Mouse (Mus musculus) MEL (cell line): Measurements from ENCODE around the gene Cd37. TPM values are rescaled to one million over a fixed set of nuclear protein-coding genes. Genes with fewer than 3 reads are reported as not detected.

ENCODE experiments used
- DNase-seq: peaks from one replicate; pipeline ENCODE4 v3.0.0; 2011; ENCODE audit warnings: low read depth, low spot score
- H3K27ac ChIP-seq: 2 replicates; pipeline ENCODE4 v1.5.1; 2012; ENCODE audit warnings: low read depth, mild to moderate bottlenecking, control low read depth, low read length, moderate library complexity; ENCODE audit not compliant: control insufficient read depth
- H3K27me3 ChIP-seq, 2 experiments: fragments of 150-350 bp in 1 of 2; sonication (generic) in 1 of 2; 2 replicates each; pipeline ENCODE4 v1.6.1; 2012; ENCODE audit warnings: low read length in 2 of 2, mild to moderate bottlenecking in 2 of 2, improper control_type of control experiment in 1 of 2, moderate library complexity in 1 of 2; ENCODE audit not compliant: insufficient read depth in 2 of 2, control insufficient read depth in 1 of 2
- H3K36me3 ChIP-seq, 2 experiments: 2 replicates each; pipeline ENCODE4 v1.6.1; 2012 to 2014; ENCODE audit warnings: low read length in 2 of 2, improper control_type of control experiment in 1 of 2, inconsistent platforms in 1 of 2, mild to moderate bottlenecking in 1 of 2; ENCODE audit not compliant: insufficient read depth in 2 of 2, control insufficient read depth in 1 of 2
- H3K4me1 ChIP-seq, 2 experiments: fragments of 150-350 bp in 1 of 2; sonication (generic) in 1 of 2; 2 replicates each; pipeline ENCODE4 v1.6.1; 2012; ENCODE audit warnings: low read length in 2 of 2, improper control_type of control experiment in 1 of 2, mild to moderate bottlenecking in 1 of 2; ENCODE audit not compliant: insufficient read depth in 2 of 2, control insufficient read depth in 1 of 2
- H3K4me3 ChIP-seq, 2 experiments: fragments of 150-350 bp in 1 of 2; sonication (generic) in 1 of 2; 2 replicates each; pipeline ENCODE4 v1.5.1; 2012; ENCODE audit warnings: low read depth in 2 of 2, low read length in 2 of 2, mild to moderate bottlenecking in 2 of 2, moderate library complexity in 2 of 2, control low read depth in 1 of 2, improper control_type of control experiment in 1 of 2; ENCODE audit not compliant: control insufficient read depth in 1 of 2, insufficient read depth in 1 of 2
- H3K79me2 ChIP-seq: 2 replicates; pipeline ENCODE4 v1.6.1; 2012; ENCODE audit warnings: mild to moderate bottlenecking, low read length, moderate library complexity; ENCODE audit not compliant: control insufficient read depth, poor library complexity, insufficient read depth
- H3K9ac ChIP-seq: 2 replicates; pipeline ENCODE4 v1.6.1; 2012; ENCODE audit warnings: low read depth, mild to moderate bottlenecking, control low read depth, low read length, moderate library complexity; ENCODE audit not compliant: control insufficient read depth, poor library complexity, severe bottlenecking
- H3K9me3 ChIP-seq: fragments of 150-350 bp; sonication (generic); replicated peaks from 2 replicates; pipeline ENCODE4 v1.6.1; 2012; ENCODE audit warnings: mild to moderate bottlenecking, low read length, improper control_type of control experiment, moderate library complexity; ENCODE audit not compliant: insufficient read depth
- CTCF ChIP-seq, 3 experiments: IDR thresholded peaks in 2 of 3; conservative IDR thresholded peaks in 1 of 3; 2 replicates each; pipeline ENCODE4 v1.5.1; 2011 to 2012; ENCODE audit warnings: low read length in 3 of 3, low read depth in 2 of 3, mild to moderate bottlenecking in 2 of 3, improper control_type of control experiment in 1 of 3, inconsistent platforms in 1 of 3, mixed read lengths in 1 of 3, moderate library complexity in 1 of 3; ENCODE audit not compliant: control insufficient read depth in 1 of 3, insufficient read depth in 1 of 3, poor library complexity in 1 of 3, severe bottlenecking in 1 of 3
- E2F4 ChIP-seq: IDR thresholded peaks from 2 replicates; pipeline ENCODE4 v1.6.1; 2011; ENCODE audit warnings: low read depth, low read length, improper control_type of control experiment, borderline replicate concordance
- ETS1 ChIP-seq: IDR thresholded peaks from 2 replicates; pipeline ENCODE4 v1.6.1; 2012; ENCODE audit warnings: low read depth, mild to moderate bottlenecking, inconsistent platforms, low read length, improper control_type of control experiment, moderate library complexity
- HCFC1 ChIP-seq: IDR thresholded peaks from 2 replicates; pipeline ENCODE4 v1.6.1; 2012; ENCODE audit warnings: low read depth, mild to moderate bottlenecking, inconsistent platforms, low read length, improper control_type of control experiment, moderate library complexity
- JUND ChIP-seq: IDR thresholded peaks from 2 replicates; pipeline ENCODE4 v1.6.1; 2011; ENCODE audit warnings: low read depth, mild to moderate bottlenecking, improper control_type of control experiment, low read length
- MAFK ChIP-seq: IDR thresholded peaks from 2 replicates; pipeline ENCODE4 v1.6.1; 2011; ENCODE audit warnings: low read depth, mild to moderate bottlenecking, low read length, improper control_type of control experiment, borderline replicate concordance
- MAX ChIP-seq: IDR thresholded peaks from 2 replicates; pipeline ENCODE4 v1.6.1; 2011; ENCODE audit warnings: low read length, improper control_type of control experiment
- MAZ ChIP-seq: IDR thresholded peaks from 2 replicates; pipeline ENCODE4 v1.6.1; 2012; ENCODE audit warnings: low read depth, mild to moderate bottlenecking, inconsistent platforms, low read length, improper control_type of control experiment
- MEF2A ChIP-seq: IDR thresholded peaks from 2 replicates; pipeline ENCODE4 v1.6.1; 2014; ENCODE audit warnings: low read depth, mild to moderate bottlenecking, inconsistent platforms, low read length, improper control_type of control experiment; ENCODE audit not compliant: poor library complexity, insufficient replicate concordance, severe bottlenecking; ENCODE audit errors: extremely low read depth
- MXI1 ChIP-seq: IDR thresholded peaks from 2 replicates; pipeline ENCODE4 v1.6.1; 2011; ENCODE audit warnings: mild to moderate bottlenecking, low read depth, low read length, improper control_type of control experiment
- MYC ChIP-seq: IDR thresholded peaks from 2 replicates; pipeline ENCODE4 v1.6.1; 2011; ENCODE audit warnings: low read depth, mild to moderate bottlenecking, low read length, improper control_type of control experiment, moderate library complexity
- NELFE ChIP-seq: IDR thresholded peaks from 2 replicates; pipeline ENCODE4 v1.6.1; 2011; ENCODE audit warnings: low read depth, low read length, improper control_type of control experiment
- NRF1 ChIP-seq: IDR thresholded peaks from 2 replicates; pipeline ENCODE4 v1.6.1; 2014; ENCODE audit warnings: low read depth, mild to moderate bottlenecking, inconsistent platforms, low read length, improper control_type of control experiment, moderate library complexity; ENCODE audit not compliant: poor library complexity, insufficient read depth, severe bottlenecking
- RAD21 ChIP-seq: IDR thresholded peaks from 2 replicates; pipeline ENCODE4 v1.6.1; 2011; ENCODE audit warnings: mild to moderate bottlenecking, low read depth, low read length, improper control_type of control experiment
- RCOR1 ChIP-seq: IDR thresholded peaks from 2 replicates; pipeline ENCODE4 v1.6.1; 2012; ENCODE audit warnings: low read depth, mild to moderate bottlenecking, inconsistent platforms, low read length, improper control_type of control experiment
- SIN3A ChIP-seq: IDR thresholded peaks from 2 replicates; pipeline ENCODE4 v1.6.1; 2012; ENCODE audit warnings: low read length, improper control_type of control experiment, inconsistent platforms
- SMC3 ChIP-seq: IDR thresholded peaks from 2 replicates; pipeline ENCODE4 v1.6.1; 2011; ENCODE audit warnings: low read depth, low read length, improper control_type of control experiment
- TBP ChIP-seq: IDR thresholded peaks from 2 replicates; pipeline ENCODE4 v1.8.0; 2011; ENCODE audit warnings: low read depth, low read length, improper control_type of control experiment
- UBTF ChIP-seq: IDR thresholded peaks from 2 replicates; pipeline ENCODE4 v1.6.1; 2012; ENCODE audit warnings: low read depth, mild to moderate bottlenecking, inconsistent platforms, low read length, improper control_type of control experiment, moderate library complexity, borderline replicate concordance; ENCODE audit not compliant: insufficient read depth
- ZC3H11A ChIP-seq: IDR thresholded peaks from 2 replicates; pipeline ENCODE4 v1.6.1; 2012; ENCODE audit warnings: low read depth, mild to moderate bottlenecking, inconsistent platforms, low read length, improper control_type of control experiment
- ZKSCAN1 ChIP-seq: IDR thresholded peaks from 2 replicates; pipeline ENCODE4 v1.6.1; 2012; ENCODE audit warnings: low read depth, mild to moderate bottlenecking, inconsistent platforms, low read length, improper control_type of control experiment, moderate library complexity
- ZNF384 ChIP-seq: IDR thresholded peaks from 2 replicates; pipeline ENCODE4 v1.6.1; 2012; ENCODE audit warnings: low read depth, mild to moderate bottlenecking, inconsistent platforms, low read length, improper control_type of control experiment
- polyA plus RNA-seq, 2 experiments: library from polyadenylated mRNA; stranded (reverse) in 1 of 2; unstranded in 1 of 2; fragments of >175 nt in 1 of 2; fragments of >200 nt in 1 of 2; gene quantifications; 2 replicates each; pipeline versions ENCODE4 v1.2.1 to v1.2.4; 2012; ENCODE audit warnings: low replicate concordance in 2 of 2, low read depth in 1 of 2; ENCODE audit not compliant: insufficient read length in 2 of 2, insufficient read depth in 1 of 2, missing spikeins in 1 of 2
- total RNA-seq: library from RNA; depleted of rRNA; stranded (reverse); fragments of 300-350 nt; gene quantifications from 2 replicates; pipeline ENCODE4 v1.2.3, GENCODE M21; 2012

Cd37 gene
- total and polyA plus RNA-seq, 3 experiments: 22.4 to 111 TPM; not detected in 1

DNA sequence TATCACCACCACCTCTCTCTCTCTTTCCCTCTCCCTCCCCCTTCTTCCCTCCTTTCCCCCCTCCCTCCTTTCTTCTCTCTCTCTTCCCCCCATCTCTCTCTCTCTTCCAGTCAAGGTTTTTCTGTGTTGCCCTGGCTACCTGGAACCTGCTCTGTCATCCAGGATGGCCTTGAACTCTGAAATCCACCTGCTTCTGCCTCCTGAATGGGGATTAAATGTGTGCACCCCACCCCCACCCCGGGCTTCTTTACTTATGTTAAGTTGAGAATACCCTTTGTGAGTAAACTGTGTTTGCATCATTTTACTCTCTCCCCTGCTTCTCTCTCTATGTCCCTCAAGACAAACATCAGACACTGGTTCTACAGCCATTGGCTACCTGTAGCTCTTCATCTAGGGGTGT is 26.6 kb upstream of the Cd37 start:
- H3K27ac ChIP-seq: no peak overlapping the region
- no peaks in the 10 kb centered on the region for H3K9me3 ChIP-seq
- no peak for TF ChIP-seq ZC3H11A
- TF ChIP-seq RAD21: no peak
- peaks cover 3 to 8% of the 10 kb centered on the region in 2 experiments for H3K27me3 ChIP-seq
- no peaks in the 10 kb centered on the region for H3K79me2 ChIP-seq
- H3K36me3 ChIP-seq: no peaks in the 10 kb centered on the region
- H3K4me3 ChIP-seq: no peak overlapping the region
- H3K4me1 ChIP-seq: no peaks in the 10 kb centered on the region
- no peak overlapping the region for H3K9ac ChIP-seq
- DNase-seq: no peak

DNA sequence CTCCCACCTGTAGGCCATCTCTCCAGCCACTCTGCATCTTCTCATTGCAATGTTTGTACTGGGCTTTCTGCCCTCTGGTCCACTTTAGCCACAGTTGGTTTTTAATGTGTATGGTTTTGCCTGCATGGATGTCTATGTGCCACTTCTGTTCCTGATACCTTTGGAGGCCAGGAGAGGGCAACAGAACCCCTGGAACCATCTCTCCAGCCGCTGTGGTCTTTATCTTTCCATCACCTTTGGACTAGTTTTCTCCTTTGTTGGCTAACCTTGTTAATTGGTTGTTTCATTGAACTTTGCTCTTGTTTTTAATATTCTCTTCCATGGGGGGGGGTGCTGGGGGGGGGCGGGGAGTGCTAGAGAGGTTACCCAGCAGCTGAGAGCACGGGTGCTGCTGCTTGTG is 25.4 kb upstream of the Cd37 start:
- Histone ChIP-seq H3K9ac (no peak overlapping the region), H3K4me1 (no peaks in the 10 kb centered on the region)
- TF ChIP-seq ZC3H11A (no peak), CTCF (IDR thresholded peaks at IDR 0.05 in 2 of 3, conservative IDR thresholded peaks at IDR 0.05 in 1 of 3; ENCODE audit: control insufficient read depth in 1 of 3, insufficient read depth in 1 of 3, low read depth in 2 of 3, low read length in 3 of 3, poor library complexity in 1 of 3, severe bottlenecking in 1 of 3) (peak in 1 of 3 experiments; percentile 8; a peak in 1 of 6 replicates)
- TF ChIP-seq, all 39 proteins: peak for 1
- Histone ChIP-seq H3K36me3 (no peaks in the 10 kb centered on the region), H3K79me2 (no peaks in the 10 kb centered on the region), H3K9me3 (no peaks in the 10 kb centered on the region), H3K4me3 (no peak overlapping the region), H3K27me3 (peaks cover 3 to 11% of the 10 kb centered on the region in 2 experiments), H3K27ac (no peak overlapping the region)
- no peak for DNase-seq

- no peaks in the 10 kb centered on the region for H3K79me2 ChIP-seq
- TF ChIP-seq CTCF (IDR thresholded peaks at IDR 0.05 in 2 of 3, conservative IDR thresholded peaks at IDR 0.05 in 1 of 3; ENCODE audit: control insufficient read depth in 1 of 3, insufficient read depth in 1 of 3, low read depth in 2 of 3, low read length in 3 of 3, poor library complexity in 1 of 3, severe bottlenecking in 1 of 3) (no peak), NRF1 (no peak), TBP (no peak), UBTF (no peak), MAFK (no peak), MEF2A (no peak), MYC (no peak), ZNF384 (no peak), RCOR1 (no peak), JUND (no peak), HCFC1 (no peak), ZKSCAN1 (no peak), SIN3A (no peak), SMC3 (no peak), NELFE (no peak), E2F4 (no peak), MXI1 (no peak), MAZ (no peak), ETS1 (no peak), MAX (no peak)
- H3K4me1 ChIP-seq: no peaks in the 10 kb centered on the region
- peaks cover 5 to 14% of the 10 kb centered on the region in 2 experiments for H3K27me3 ChIP-seq
- no peak for DNase-seq
- H3K27ac ChIP-seq: no peak overlapping the region
- no peak overlapping the region for H3K9ac ChIP-seq
- no peaks in the 10 kb centered on the region for H3K9me3 ChIP-seq
- H3K4me3 ChIP-seq: no peak overlapping the region
- no peaks in the 10 kb centered on the region for H3K36me3 ChIP-seq
These were observed 24.2 kb upstream of the Cd37 start for GRCm38 (mm10) chr7:45263006-45263607.
